Mouse (Mus musculus) lung, adult 2 months (tissue): ENCODE data around the gene Hoxa11.

Source experiments
- CTCF ChIP-seq: fragments of 200-500 bp; IDR thresholded peaks from 2 replicates; pipeline ENCODE4 v1.5.1; 2011; ENCODE audit warnings: mild to moderate bottlenecking, low read length, control low read depth; ENCODE audit not compliant: insufficient read depth
- POLR2A ChIP-seq: fragments of 200-500 bp; IDR thresholded peaks from 2 replicates; pipeline ENCODE4 v1.6.1; 2011; ENCODE audit warnings: low read depth, mild to moderate bottlenecking, control low read depth, low read length, borderline replicate concordance; ENCODE audit errors: extremely low read depth

- TF ChIP-seq POLR2A (no peak), CTCF (no peak)
Measured at GRCm38 (mm10) chr6:52242801-52243332, 2.7 kb downstream of the Hoxa11 start.
